Comparison of ENCODE assay signal across 8 mouse cellular contexts in the genomic region with DNA sequence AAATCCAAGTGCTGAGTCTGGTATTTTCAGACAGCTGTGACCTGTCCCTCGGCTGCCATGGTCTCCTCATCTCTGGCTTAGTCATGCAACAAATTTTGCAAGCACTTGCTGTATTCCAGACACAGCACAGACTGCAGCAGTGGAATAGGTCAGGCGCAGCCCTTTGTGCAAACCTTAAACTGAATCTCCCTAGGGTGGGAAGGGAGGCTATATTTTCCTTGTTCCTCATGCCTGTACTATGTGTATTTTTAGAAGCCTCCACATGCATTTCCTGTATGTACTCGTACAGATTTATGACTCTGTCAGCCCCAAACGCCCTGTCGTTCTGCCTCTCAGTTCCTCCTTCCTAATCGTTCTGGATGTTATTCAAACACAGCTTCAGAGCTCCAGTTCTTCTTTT.
DNase-seq lines count a peak whose midpoint lies in the region; ATAC-seq and TF ChIP-seq lines count a peak whose summit lies in the region.

No protein-coding gene starts in this region.

- TF ChIP-seq POLR2A in bone marrow macrophage, adult 2 months (IDR thresholded peaks at IDR 0.05; ENCODE audit: borderline replicate concordance, low read depth, low read length): no peak

- H3K36me3 ChIP-seq in heart, postnatal 0 days (replicated peaks; ENCODE audit: control insufficient read depth, insufficient read depth, low read length): no peaks in the 10 kb centered on the region
- H3K36me3 ChIP-seq in limb, embryonic 12.5 days: no peaks in the 10 kb centered on the region
- no peaks in the 10 kb centered on the region for H3K36me3 ChIP-seq in neural tube, embryonic 14.5 days (ENCODE audit: control insufficient read depth, insufficient read depth, low read length)
- no peaks in the 10 kb centered on the region for H3K36me3 ChIP-seq in forebrain, embryonic 15.5 days

- no peaks in the 10 kb centered on the region for H3K9me3 ChIP-seq in heart, postnatal 0 days (replicated peaks; ENCODE audit: control insufficient read depth, low read length)
- H3K9me3 ChIP-seq in limb, embryonic 12.5 days: no peaks in the 10 kb centered on the region
- no peaks in the 10 kb centered on the region for H3K9me3 ChIP-seq in neural tube, embryonic 14.5 days (ENCODE audit: control insufficient read depth, low read length)
- H3K9me3 ChIP-seq in forebrain, embryonic 15.5 days: no peaks in the 10 kb centered on the region

- DNase-seq in left cerebral cortex, postnatal 14 days (ENCODE audit: low spot score in 2 of 2): peak; percentile 38 to 62
- DNase-seq in left cerebral cortex, adult 9 months (ENCODE audit: low spot score in 2 of 2): no peak
- DNase-seq in heart, postnatal 0 days (ENCODE audit: low spot score): peak; percentile 60

- peak; percentile 86 for ATAC-seq in heart, postnatal 0 days (ENCODE audit: insufficient read depth, low read depth)
- peak; percentile 48; the same call in 1 of the 2 replicates for ATAC-seq in limb, embryonic 12.5 days (ENCODE audit: insufficient number of reproducible peaks, insufficient read depth, low FRiP score, low TSS enrichment, low read depth)
- peak; percentile 23; the same call in 1 of the 2 replicates for ATAC-seq in neural tube, embryonic 14.5 days (ENCODE audit: low read depth)
- ATAC-seq in forebrain, embryonic 15.5 days (replicated peaks): no peak
- ATAC-seq in erythroblast, adult 5-6 weeks (replicated peaks; ENCODE audit: low FRiP score, poor library complexity, severe bottlenecking): no peak

- intact Hi-C loops in left cerebral cortex, postnatal 14 days (cut with DNase I): no loop called here

- H3K27ac ChIP-seq in bone marrow macrophage, adult 2 months (ENCODE audit: insufficient read depth, low read depth, low read length): peak overlapping the region; percentile 93
- peak overlapping the region; percentile 67 for H3K27ac ChIP-seq in heart, postnatal 0 days (ENCODE audit: low read depth)
- peak overlapping the region; percentile 46; the same call in 1 of the 2 replicates for H3K27ac ChIP-seq in limb, embryonic 12.5 days
- H3K27ac ChIP-seq in neural tube, embryonic 14.5 days (ENCODE audit: low read depth, low read length): peak overlapping the region; percentile 45; the same call in 1 of the 2 replicates
- no peak overlapping the region for H3K27ac ChIP-seq in forebrain, embryonic 15.5 days (replicated peaks)

- peak overlapping the region; percentile 28; the same call in 1 of the 2 replicates for H3K4me3 ChIP-seq in bone marrow macrophage, adult 2 months (ENCODE audit: insufficient read depth, low read length)
- 0 out of 2 replicates have a peak overlapping the region, but pooled peaks have one; percentile 0 for H3K4me3 ChIP-seq in heart, postnatal 0 days (ENCODE audit: low read depth, low read length)
- H3K4me3 ChIP-seq in limb, embryonic 12.5 days (replicated peaks): no peak overlapping the region
- no peak overlapping the region for H3K4me3 ChIP-seq in neural tube, embryonic 14.5 days (ENCODE audit: low read depth, low read length)
- H3K4me3 ChIP-seq in forebrain, embryonic 15.5 days: no peak overlapping the region

- no peaks in the 10 kb centered on the region for H3K27me3 ChIP-seq in heart, postnatal 0 days (ENCODE audit: control insufficient read depth, insufficient read depth, low read length)
- no peaks in the 10 kb centered on the region for H3K27me3 ChIP-seq in limb, embryonic 12.5 days
- H3K27me3 ChIP-seq in neural tube, embryonic 14.5 days (ENCODE audit: control insufficient read depth, insufficient read depth, low read length): no peaks in the 10 kb centered on the region
- H3K27me3 ChIP-seq in forebrain, embryonic 15.5 days: no peaks in the 10 kb centered on the region

- WGBS in heart, postnatal 0 days: 6% methylated on average over 6 of the region's 6 CpGs
- WGBS in limb, embryonic 12.5 days: 15% methylated on average over 6 of the region's 6 CpGs
- 22% methylated on average over 6 of the region's 6 CpGs for WGBS in neural tube, embryonic 14.5 days
- WGBS in forebrain, embryonic 15.5 days: 69% methylated on average over 6 of the region's 6 CpGs

- H3K4me1 ChIP-seq in bone marrow macrophage, adult 2 months (ENCODE audit: control insufficient read depth, insufficient read depth, low read length): peaks cover 35% of the 10 kb centered on the region
- peaks cover 25% of the 10 kb centered on the region for H3K4me1 ChIP-seq in heart, postnatal 0 days (ENCODE audit: control insufficient read depth, insufficient read depth)
- H3K4me1 ChIP-seq in limb, embryonic 12.5 days (replicated peaks): peaks cover 34% of the 10 kb centered on the region
- H3K4me1 ChIP-seq in neural tube, embryonic 14.5 days (ENCODE audit: control insufficient read depth, insufficient read depth, low read length): peaks cover 10% of the 10 kb centered on the region
- H3K4me1 ChIP-seq in forebrain, embryonic 15.5 days: peaks cover 14% of the 10 kb centered on the region

- TF ChIP-seq EP300 in heart, postnatal 0 days (IDR thresholded peaks at IDR 0.05; ENCODE audit: low read depth): no peak

- 0 out of 2 replicates have a peak overlapping the region, but pooled peaks have one; percentile 21 for H3K9ac ChIP-seq in heart, postnatal 0 days (replicated peaks; ENCODE audit: low read depth, low read length)
- no peak overlapping the region for H3K9ac ChIP-seq in limb, embryonic 12.5 days (replicated peaks)
- no peak overlapping the region for H3K9ac ChIP-seq in neural tube, embryonic 14.5 days (replicated peaks; ENCODE audit: low read depth, low read length)
- no peak overlapping the region for H3K9ac ChIP-seq in forebrain, embryonic 15.5 days (replicated peaks)

- no peak for TF ChIP-seq CTCF in bone marrow macrophage, adult 2 months (IDR thresholded peaks at IDR 0.05; ENCODE audit: low read depth, low read length)
- no peak for TF ChIP-seq CTCF in heart, postnatal 0 days (IDR thresholded peaks at IDR 0.05; ENCODE audit: low read depth)

- H3K4me2 ChIP-seq in heart, postnatal 0 days (ENCODE audit: low read depth, low read length): peak overlapping the region; percentile 28
- H3K4me2 ChIP-seq in limb, embryonic 12.5 days: peak overlapping the region; percentile 4; the same call in 1 of the 2 replicates
- H3K4me2 ChIP-seq in neural tube, embryonic 14.5 days (ENCODE audit: low read depth, low read length): no peak overlapping the region
- H3K4me2 ChIP-seq in forebrain, embryonic 15.5 days (replicated peaks): no peak overlapping the region

Comparison
In these comparisons a context has a peak if more than half of its experiments do, and no peak if none do; other contexts are left out.
1. DNase-seq: peak in left cerebral cortex, postnatal 14 days (2 of 2) and heart, postnatal 0 days (single experiment); none in left cerebral cortex, adult 9 months (0 of 2).
2. H3K4me3 ChIP-seq: peak in bone marrow macrophage, adult 2 months (single experiment) and heart, postnatal 0 days (single experiment); none in limb, embryonic 12.5 days (single experiment), neural tube, embryonic 14.5 days (single experiment) and forebrain, embryonic 15.5 days (single experiment).
3. ATAC-seq: peak in heart, postnatal 0 days (single experiment), limb, embryonic 12.5 days (single experiment) and neural tube, embryonic 14.5 days (single experiment); none in forebrain, embryonic 15.5 days (single experiment) and erythroblast, adult 5-6 weeks (single experiment).
4. H3K4me2 ChIP-seq: peak in heart, postnatal 0 days (single experiment) and limb, embryonic 12.5 days (single experiment); none in neural tube, embryonic 14.5 days (single experiment) and forebrain, embryonic 15.5 days (single experiment).